Mouse (Mus musculus): Measurements from ENCODE around the gene Drc1.

Drc1 gene

DNA sequence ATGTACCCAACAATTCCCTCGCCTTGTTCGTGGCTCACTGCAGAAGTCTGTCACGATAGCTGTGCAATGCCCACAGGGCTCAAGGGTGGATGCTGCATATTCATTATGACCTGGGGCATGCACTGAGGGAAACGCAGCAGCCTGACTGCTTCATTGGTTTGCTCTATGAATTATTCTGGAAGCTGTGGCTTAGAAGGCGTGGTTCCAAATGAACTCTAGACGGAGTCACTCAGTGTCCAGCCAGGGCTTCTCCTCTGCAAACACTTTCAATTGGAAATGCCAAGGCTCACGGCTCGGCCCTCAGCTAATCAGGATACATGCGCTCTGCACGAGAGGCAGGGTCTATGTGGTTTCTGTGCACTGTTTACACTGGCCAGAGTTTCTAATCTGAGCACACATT, 130.3 kb downstream of the Drc1 start:
- intact Hi-C loops (cut with DNase I): no loop called here

DNA sequence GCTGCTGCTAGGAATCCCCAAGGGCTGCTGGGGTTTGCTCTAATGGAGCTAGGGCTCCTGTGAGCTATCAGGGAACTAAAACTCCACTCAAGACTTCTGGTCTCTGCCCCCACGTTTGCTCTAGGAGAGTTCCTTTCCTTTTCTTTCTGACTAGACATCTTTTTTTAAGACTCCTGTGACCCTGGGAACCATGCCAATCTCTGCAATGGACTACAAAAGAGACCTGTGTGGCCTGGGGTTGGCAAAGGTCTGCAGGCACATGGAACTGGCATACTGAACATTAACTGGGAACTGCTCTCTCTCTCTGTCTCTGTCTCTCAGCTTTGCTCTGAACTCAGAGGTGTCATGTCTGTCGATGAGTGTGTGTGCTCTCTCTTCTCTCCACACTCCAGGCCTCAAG, 134.2 kb downstream of the Drc1 start:
- intact Hi-C loops (cut with DNase I): no loop called here

DNA sequence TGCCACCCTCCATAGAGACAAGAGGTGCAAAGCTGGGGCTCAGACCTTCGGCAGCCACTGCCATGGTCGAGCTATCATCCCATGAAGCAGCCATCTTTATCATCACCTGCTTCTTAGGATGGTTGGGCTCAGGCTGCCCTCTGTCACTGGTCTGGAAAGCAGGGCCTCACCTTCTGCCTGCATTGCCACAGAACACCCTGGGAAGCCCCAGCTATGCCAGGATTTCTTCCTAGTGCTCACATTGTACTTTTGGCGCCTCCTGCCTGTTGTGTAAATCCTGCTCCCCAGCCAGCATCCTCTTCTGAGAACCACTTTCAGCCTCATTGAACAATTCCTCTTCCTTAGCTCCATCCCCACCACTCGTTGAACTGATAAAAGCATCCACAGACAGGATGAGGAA, 134.7 kb downstream of the Drc1 start:
- intact Hi-C loops (cut with DNase I): no loop called here

All from adrenal gland (tissue).